Mouse (Mus musculus) brain, embryonic 14.5 days (tissue): ENCODE measurements at regions not wholly inside any gene's neighbourhood (a gene's known extent, or its start where the extent isn't known, plus 50 kb on each side); places are given as distances from the start of the nearest gene placed in this dataset.

Experiments
- CTCF ChIP-seq: fragments of 200-500 bp; IDR thresholded peaks from 2 replicates; pipeline ENCODE4 v1.5.1; 2012; ENCODE audit warnings: inconsistent platforms, mild to moderate bottlenecking, moderate library complexity, borderline replicate concordance; ENCODE audit not compliant: insufficient read depth, insufficient read length; ENCODE audit errors: extremely low read depth
- POLR2A ChIP-seq: fragments of 200-500 bp; IDR thresholded peaks from 2 replicates; pipeline ENCODE4 v1.6.1; 2012; ENCODE audit warnings: mild to moderate bottlenecking, inconsistent platforms, borderline replicate concordance; ENCODE audit not compliant: poor library complexity, insufficient read depth, insufficient read length, severe bottlenecking; ENCODE audit errors: extremely low read depth

DNA sequence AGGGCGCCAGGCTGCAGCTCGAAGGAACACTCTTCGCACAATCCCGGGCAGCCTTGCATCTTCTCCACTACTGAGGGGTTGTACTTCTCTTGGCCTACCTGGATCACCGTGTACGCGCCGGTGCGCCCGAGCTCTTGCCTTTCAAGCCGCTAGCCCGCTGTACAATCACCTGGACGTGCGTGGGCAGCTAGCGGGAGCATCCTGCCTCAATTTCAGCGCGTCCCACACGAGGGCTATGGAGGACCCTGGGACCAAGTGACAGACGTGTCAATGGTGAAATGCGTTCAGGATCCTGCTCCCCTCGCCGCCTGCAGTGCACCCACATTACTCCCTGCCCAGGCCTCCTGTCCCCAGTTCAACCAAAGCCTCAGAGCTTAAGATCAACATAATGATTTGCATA is 373.2 kb upstream of the Cntn5 start:
- TF ChIP-seq POLR2A (no peak), CTCF (no peak)
